Mouse (Mus musculus) lung, embryonic 16.5 days (tissue): ENCODE measurements around the gene Dnajc3. TPM values are rescaled to one million over a fixed set of nuclear protein-coding genes. Genes with fewer than 3 reads are reported as not detected.
A peak's percentile ranks its signal among the peaks of the same experiment; 100 is the strongest.

ENCODE experiments used
- ATAC-seq: fragments of 200-750 bp; cut with Nextera tagmentation; 2 replicates; pipeline ENCODE4 v1.8.0; 2017; ENCODE audit warnings: low read depth, mild to moderate bottlenecking, moderate library complexity
- H3K27ac ChIP-seq: fragments of 300-500 bp; sonication (generic); 2 replicates; pipeline ENCODE4 v1.5.1; 2014; ENCODE audit warnings: mild to moderate bottlenecking, control low read depth, low read length
- H3K27me3 ChIP-seq: fragments of 300-500 bp; sonication (generic); 2 replicates; pipeline ENCODE4 v1.6.1; 2014; ENCODE audit warnings: low read depth, low read length, mixed read lengths; ENCODE audit not compliant: control insufficient read depth, insufficient read depth
- H3K36me3 ChIP-seq: fragments of 300-500 bp; sonication (generic); 2 replicates; pipeline ENCODE4 v1.6.1; 2014; ENCODE audit warnings: low read length; ENCODE audit not compliant: control insufficient read depth, insufficient read depth
- H3K4me1 ChIP-seq: fragments of 300-500 bp; sonication (generic); replicated peaks from 2 replicates; pipeline ENCODE4 v1.6.1; 2014; ENCODE audit warnings: low read length, mixed read lengths; ENCODE audit not compliant: control insufficient read depth, insufficient read depth
- H3K4me2 ChIP-seq: fragments of 300-500 bp; sonication (generic); 2 replicates; pipeline ENCODE4 v1.6.1; 2014; ENCODE audit warnings: low read depth, low read length, control low read depth
- H3K4me3 ChIP-seq: fragments of 300-500 bp; sonication (generic); 2 replicates; pipeline ENCODE4 v1.5.1; 2014; ENCODE audit warnings: mild to moderate bottlenecking, low read length, control low read depth
- H3K9ac ChIP-seq: fragments of 300-500 bp; sonication (generic); 2 replicates; pipeline ENCODE4 v1.6.1; 2014; ENCODE audit warnings: low read length, control low read depth
- H3K9me3 ChIP-seq: fragments of 300-500 bp; sonication (generic); 2 replicates; pipeline ENCODE4 v1.6.1; 2016; ENCODE audit warnings: low read length; ENCODE audit not compliant: control insufficient read depth
- WGBS: fragments of 180-500 bp; shearing (Covaris S2); extraction: QIAGEN DNeasy Blood & Tissue Kit; methylation state at CpG from one replicate; pipeline ENCODE4 v1.1.7; 2014; 5-methylcytosine and 5-hydroxymethylcytosine counted together
- polyA plus RNA-seq: library from polyadenylated mRNA; unstranded; fragments of >200 nt; fragmentation: Nextera tagmentation; extraction: Ambion mirVana; gene quantifications from 2 replicates; pipeline ENCODE4 v1.2.1, GENCODE M21; 2015

Dnajc3 gene
- polyA plus RNA-seq: 60.9 and 62.0 TPM in 2 replicates

DNA sequence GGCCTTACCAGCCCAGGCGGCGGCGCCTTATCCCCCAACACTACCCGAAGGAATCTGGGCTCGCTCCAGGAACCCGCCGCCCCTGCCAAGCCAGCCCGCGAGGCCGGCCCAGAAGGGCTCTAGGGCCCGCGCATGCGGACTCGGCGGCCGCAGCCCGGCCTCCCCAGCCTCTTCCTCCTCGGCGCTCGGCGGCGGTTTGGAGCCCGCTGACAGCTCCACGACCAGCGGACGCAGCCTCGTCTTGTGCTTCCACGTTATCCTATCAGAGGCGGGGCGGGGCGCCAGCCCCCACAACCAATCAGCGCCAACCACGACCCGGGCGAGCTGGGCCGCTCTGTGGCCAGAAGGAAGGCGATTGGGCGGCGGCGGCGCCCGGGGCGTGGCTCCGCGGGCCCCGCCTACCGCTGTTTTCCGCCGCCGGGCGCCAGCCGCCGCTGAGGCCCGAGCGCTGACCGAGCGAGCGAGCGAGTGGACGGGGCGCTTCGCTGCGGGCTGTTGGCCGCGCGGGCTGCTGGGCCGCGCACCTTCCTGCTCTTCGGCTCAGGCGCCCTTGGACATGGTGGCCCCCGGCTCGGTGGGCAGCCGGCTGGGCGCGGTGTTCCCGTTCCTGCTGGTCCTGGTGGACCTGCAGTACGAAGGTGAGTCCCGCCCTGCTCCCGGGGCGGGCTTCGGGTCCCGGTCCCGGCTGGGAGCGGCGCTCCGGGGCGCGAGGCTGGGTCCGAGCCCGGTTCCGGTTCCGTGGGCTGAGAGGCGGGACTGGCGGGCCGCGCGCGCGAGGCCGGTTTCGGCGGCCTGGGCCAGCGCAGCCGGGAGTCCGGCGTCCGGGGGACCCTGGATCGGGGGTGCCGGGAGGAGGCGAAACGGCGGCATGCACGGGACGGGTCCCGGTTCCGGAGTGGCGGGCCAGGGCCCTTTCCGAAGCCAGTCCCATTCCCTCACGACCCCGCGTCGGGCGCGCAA, at the start of gene Dnajc3:
Dnajc3 (plus strand) TSS at position 444 of the 960 bp plus-strand sequence.
- peak within 1 kb of the TSS; percentile 68 for H3K4me2 ChIP-seq
- no peaks in the 10 kb centered on the region for H3K36me3 ChIP-seq
- under 1% methylated on average over 124 of the region's 124 CpGs for WGBS
- H3K9me3 ChIP-seq: no peaks in the 10 kb centered on the region
- peak within 1 kb of the TSS; percentile 99 for H3K9ac ChIP-seq
- peak within 1 kb of the TSS; percentile 99 for H3K4me3 ChIP-seq
- no peaks in the 10 kb centered on the region for H3K27me3 ChIP-seq
- peak; percentile 99 for ATAC-seq
- peak within 1 kb of the TSS; percentile 91 for H3K27ac ChIP-seq
- peaks cover 27% of the 10 kb centered on the region for H3K4me1 ChIP-seq

DNA sequence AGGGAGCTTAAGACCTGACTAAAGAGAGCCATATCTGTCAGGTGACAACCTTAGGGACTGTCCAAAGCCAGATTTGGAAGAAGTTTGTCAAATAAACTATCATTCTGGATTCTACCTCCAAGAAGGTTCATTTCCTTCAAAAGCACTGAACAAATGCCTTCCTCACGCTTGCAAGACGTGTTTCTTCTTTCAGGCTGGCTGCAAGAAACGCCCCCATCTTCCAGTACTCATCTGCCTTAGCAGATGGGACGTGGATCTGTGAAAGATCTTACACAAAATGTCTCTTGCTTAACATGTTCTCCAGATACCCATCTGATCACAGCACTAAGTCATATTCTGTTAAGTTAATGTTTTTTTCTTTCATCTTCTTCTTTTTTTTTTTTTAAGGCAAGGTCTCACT, 47.7 kb upstream of the Dnajc3 start:
- H3K4me1 ChIP-seq: no peaks in the 10 kb centered on the region
- no peaks in the 10 kb centered on the region for H3K27me3 ChIP-seq
- no peak overlapping the region for H3K27ac ChIP-seq
- H3K36me3 ChIP-seq: peaks cover 10% of the 10 kb centered on the region
- WGBS: 84% methylated on average over 4 of the region's 4 CpGs
- ATAC-seq: no peak
- no peak overlapping the region for H3K4me2 ChIP-seq
- no peak overlapping the region for H3K4me3 ChIP-seq
- H3K9ac ChIP-seq: no peak overlapping the region
- no peaks in the 10 kb centered on the region for H3K9me3 ChIP-seq

DNA sequence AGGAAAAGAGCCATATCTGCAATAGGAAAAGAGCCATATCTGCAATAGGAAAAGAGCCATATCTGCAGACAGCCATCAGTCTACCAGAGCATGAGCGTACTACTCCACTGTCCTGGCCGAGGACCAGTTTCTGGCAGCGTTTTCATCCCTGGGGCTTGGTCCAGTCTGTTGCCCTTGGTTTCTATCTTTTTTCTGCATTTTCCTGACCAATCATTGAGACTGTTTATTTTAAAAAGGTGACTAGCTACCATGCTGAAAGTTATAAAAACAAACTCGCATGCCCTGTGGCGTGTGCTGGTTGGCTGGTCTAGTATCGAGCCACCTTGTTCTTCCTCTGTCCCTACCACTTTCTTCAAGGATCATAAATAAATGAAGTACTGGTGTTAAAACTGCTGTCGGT, 42.5 kb upstream of the Dnajc3 start:
- Histone ChIP-seq H3K27me3 (no peaks in the 10 kb centered on the region), H3K9me3 (no peaks in the 10 kb centered on the region), H3K9ac (no peak overlapping the region), H3K4me3 (no peak overlapping the region), H3K4me1 (no peaks in the 10 kb centered on the region), H3K4me2 (no peak overlapping the region), H3K36me3 (peaks cover 6% of the 10 kb centered on the region; the same call in 1 of the 2 replicates), H3K27ac (no peak overlapping the region)
- no peak for ATAC-seq
- WGBS: 74% methylated on average over 7 of the region's 7 CpGs

DNA sequence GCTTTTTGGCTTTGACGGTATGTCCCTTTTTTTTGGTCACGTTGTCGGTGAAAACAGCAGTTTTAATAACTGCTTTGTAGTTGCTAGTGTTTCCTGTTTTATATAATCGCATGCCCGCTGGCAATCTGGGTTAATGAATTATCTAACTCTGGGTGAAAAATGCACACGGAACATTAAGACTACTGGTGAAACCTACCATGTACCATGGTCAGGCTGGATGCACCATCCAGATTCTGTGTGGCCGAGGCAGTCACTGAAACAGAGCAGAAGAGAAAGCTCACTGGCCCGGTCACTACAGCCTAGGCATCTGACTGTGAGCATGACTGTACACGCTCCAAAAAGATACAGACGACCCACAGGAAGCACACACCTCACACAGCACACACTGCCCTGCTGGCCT, 42.1 kb upstream of the Dnajc3 start:
- 79% methylated on average over 10 of the region's 10 CpGs for WGBS
- H3K27me3 ChIP-seq: no peaks in the 10 kb centered on the region

DNA sequence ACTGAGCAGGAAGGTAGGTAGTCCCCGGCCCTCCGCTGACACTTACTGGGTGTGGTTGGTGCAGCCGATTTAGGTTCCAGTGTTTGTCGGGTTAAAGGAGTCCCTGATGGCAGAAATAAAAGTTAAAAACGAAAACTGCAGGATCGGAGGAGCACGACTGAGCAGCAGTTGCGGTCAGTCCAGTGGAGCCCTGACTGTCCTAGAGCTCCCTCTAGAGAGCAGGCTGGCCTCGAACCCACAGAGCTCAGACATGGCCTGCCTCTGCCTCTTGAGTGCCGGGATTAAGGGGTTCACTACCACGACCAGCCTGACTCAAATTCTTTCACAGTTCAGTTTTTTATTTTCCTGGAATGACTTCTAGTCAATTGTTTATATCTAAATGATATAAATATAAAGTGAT, 37.8 kb upstream of the Dnajc3 start:
- no peak overlapping the region for H3K4me2 ChIP-seq
- no peak overlapping the region for H3K9ac ChIP-seq
- H3K36me3 ChIP-seq: peaks cover 9% of the 10 kb centered on the region
- H3K4me3 ChIP-seq: no peak overlapping the region
- 75% methylated on average over 11 of the region's 11 CpGs for WGBS
- 0 out of 2 replicates have a peak, but pooled peaks cover 3% of the 10 kb centered on the region for H3K9me3 ChIP-seq
- no peak overlapping the region for H3K27ac ChIP-seq
- ATAC-seq: no peak
- H3K4me1 ChIP-seq: no peaks in the 10 kb centered on the region
- no peaks in the 10 kb centered on the region for H3K27me3 ChIP-seq

More for the DNA sequence above, 42.1 kb upstream of the Dnajc3 start:
- no peak overlapping the region for H3K4me2 ChIP-seq
- H3K4me3 ChIP-seq: no peak overlapping the region
- H3K9me3 ChIP-seq: no peaks in the 10 kb centered on the region
- H3K27ac ChIP-seq: no peak overlapping the region
- peaks cover 6% of the 10 kb centered on the region; the same call in 1 of the 2 replicates for H3K36me3 ChIP-seq
- no peak for ATAC-seq
- no peaks in the 10 kb centered on the region for H3K4me1 ChIP-seq
- no peak overlapping the region for H3K9ac ChIP-seq

DNA sequence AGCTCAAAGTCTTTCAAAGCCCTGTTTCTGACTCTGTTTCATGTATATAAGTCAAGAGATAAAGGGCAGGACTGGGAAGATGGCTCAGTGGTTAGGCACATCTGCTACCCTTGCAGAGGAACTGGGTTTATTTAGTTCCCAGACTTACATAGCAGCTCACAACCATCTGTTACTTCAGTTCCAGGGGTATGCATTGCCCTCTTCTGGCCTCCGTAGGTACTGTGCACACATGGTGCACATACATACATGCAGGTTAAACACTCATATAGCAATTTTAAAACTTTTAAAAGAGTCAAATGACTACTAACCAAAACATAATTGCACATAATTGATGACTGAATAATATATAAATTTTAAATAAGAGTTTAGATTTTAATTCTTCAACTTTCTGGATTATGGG, 36.9 kb upstream of the Dnajc3 start:
- H3K4me1 ChIP-seq: no peaks in the 10 kb centered on the region
- H3K36me3 ChIP-seq: peaks cover 9% of the 10 kb centered on the region
- ATAC-seq: no peak
- H3K4me3 ChIP-seq: no peak overlapping the region
- 0 out of 2 replicates have a peak, but pooled peaks cover 3% of the 10 kb centered on the region for H3K9me3 ChIP-seq
- no peaks in the 10 kb centered on the region for H3K27me3 ChIP-seq
- H3K4me2 ChIP-seq: no peak overlapping the region
- H3K9ac ChIP-seq: no peak overlapping the region
- H3K27ac ChIP-seq: no peak overlapping the region
- 92% methylated on average over 1 of the region's 1 CpGs for WGBS

DNA sequence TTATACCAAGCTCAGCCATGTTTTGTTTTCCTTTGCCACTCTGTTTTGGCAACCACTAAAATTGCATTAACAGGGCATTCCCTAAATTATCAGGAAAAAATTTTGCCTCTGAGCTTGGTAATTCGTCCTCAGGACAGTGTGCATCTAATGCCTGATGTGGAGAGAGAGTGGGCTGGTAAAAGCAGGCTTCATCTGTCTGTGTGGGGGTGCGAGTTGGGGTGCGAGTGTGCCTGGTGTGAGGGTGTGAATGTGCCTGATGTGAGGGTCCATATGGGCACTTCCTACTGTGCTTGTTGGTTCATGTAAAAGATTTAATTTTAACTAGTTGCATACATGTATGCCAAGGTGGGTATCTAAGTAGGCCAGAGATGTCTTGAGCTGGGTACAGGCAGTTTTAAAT, 34.4 kb upstream of the Dnajc3 start:
- Histone ChIP-seq H3K9me3 (0 out of 2 replicates have a peak, but pooled peaks cover 3% of the 10 kb centered on the region), H3K4me2 (no peak overlapping the region), H3K9ac (no peak overlapping the region), H3K4me3 (no peak overlapping the region), H3K4me1 (peaks cover 5% of the 10 kb centered on the region; the same call in 1 of the 2 replicates), H3K36me3 (peaks cover 12% of the 10 kb centered on the region), H3K27me3 (no peaks in the 10 kb centered on the region), H3K27ac (no peak overlapping the region)
- no peak for ATAC-seq
- WGBS: 84% methylated on average over 3 of the region's 3 CpGs

DNA sequence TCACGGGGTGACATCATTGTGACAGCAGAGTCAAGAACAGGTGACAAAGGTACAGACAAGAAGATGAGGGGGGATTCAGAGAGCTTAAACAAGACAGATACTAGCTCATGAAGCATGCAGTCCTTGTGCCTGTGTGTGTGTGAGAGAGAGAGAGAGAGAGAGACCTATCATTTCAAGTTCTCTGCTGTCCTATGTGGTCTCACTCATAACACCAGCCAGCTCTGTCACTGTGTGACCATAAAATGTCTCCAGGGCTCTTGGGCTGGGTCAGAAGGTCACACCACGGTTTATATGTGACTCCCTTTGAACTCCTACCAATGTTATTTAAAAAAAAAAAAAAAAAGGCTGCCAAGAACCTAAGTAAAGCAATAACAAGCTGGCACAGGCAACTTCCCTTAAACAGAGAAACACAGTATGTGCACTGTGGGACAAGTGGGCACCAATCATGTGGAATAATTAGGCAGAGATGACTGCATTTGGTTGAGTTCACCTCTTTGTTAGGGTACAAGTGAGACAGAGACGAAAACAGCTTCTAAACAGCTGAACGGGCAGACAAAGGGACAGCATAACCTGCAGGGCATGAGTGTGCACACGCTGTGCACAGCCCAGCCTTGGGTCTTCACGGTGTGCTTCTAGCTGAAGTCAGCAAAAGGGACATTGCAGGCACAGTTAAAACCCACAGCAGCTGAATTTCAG, 33.8 kb upstream of the Dnajc3 start:
- Histone ChIP-seq H3K27me3 (no peaks in the 10 kb centered on the region), H3K9ac (no peak overlapping the region), H3K4me1 (peaks cover 5% of the 10 kb centered on the region; the same call in 1 of the 2 replicates), H3K27ac (no peak overlapping the region), H3K9me3 (0 out of 2 replicates have a peak, but pooled peaks cover 3% of the 10 kb centered on the region), H3K4me3 (no peak overlapping the region), H3K36me3 (peaks cover 14% of the 10 kb centered on the region), H3K4me2 (no peak overlapping the region)
- 60% methylated on average over 6 of the region's 6 CpGs for WGBS
- no peak for ATAC-seq

DNA sequence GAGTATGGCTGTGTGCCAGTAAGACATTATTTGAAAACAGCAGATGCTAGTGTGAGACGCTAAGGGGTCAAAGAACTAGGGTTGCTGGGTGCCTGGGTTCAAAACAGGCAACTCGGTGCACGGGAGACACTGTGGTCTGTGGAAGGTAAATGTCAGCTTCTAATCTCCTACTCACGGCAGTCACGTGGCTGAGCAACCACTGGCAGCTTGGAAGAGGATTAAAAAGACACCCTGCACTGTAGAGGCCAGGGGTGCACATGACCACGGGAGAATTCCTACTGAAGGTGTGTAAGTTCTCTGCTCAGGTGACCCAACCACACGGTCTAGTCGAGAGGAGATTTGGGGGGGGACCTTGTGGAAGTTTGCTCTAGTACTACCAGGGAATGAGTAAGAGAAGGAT, 30.2 kb upstream of the Dnajc3 start:
- no peak overlapping the region for H3K4me2 ChIP-seq
- H3K27me3 ChIP-seq: no peaks in the 10 kb centered on the region
- H3K9ac ChIP-seq: no peak overlapping the region
- H3K36me3 ChIP-seq: peaks cover 9% of the 10 kb centered on the region
- H3K9me3 ChIP-seq: no peaks in the 10 kb centered on the region
- H3K27ac ChIP-seq: no peak overlapping the region
- 53% methylated on average over 8 of the region's 8 CpGs for WGBS
- ATAC-seq: no peak
- peaks cover 16% of the 10 kb centered on the region for H3K4me1 ChIP-seq
- no peak overlapping the region for H3K4me3 ChIP-seq
